Mouse (Mus musculus) hindlimb bud, embryonic 11.5 days (tissue): ENCODE data around the gene Fgd3.

Experiments
- DNase-seq: peaks from one replicate; pipeline ENCODE4 v3.0.0-alpha.2; 2012; ENCODE audit warnings: low read depth, low spot score; ENCODE audit errors: extremely low spot score

Gene Fgd3

DNA sequence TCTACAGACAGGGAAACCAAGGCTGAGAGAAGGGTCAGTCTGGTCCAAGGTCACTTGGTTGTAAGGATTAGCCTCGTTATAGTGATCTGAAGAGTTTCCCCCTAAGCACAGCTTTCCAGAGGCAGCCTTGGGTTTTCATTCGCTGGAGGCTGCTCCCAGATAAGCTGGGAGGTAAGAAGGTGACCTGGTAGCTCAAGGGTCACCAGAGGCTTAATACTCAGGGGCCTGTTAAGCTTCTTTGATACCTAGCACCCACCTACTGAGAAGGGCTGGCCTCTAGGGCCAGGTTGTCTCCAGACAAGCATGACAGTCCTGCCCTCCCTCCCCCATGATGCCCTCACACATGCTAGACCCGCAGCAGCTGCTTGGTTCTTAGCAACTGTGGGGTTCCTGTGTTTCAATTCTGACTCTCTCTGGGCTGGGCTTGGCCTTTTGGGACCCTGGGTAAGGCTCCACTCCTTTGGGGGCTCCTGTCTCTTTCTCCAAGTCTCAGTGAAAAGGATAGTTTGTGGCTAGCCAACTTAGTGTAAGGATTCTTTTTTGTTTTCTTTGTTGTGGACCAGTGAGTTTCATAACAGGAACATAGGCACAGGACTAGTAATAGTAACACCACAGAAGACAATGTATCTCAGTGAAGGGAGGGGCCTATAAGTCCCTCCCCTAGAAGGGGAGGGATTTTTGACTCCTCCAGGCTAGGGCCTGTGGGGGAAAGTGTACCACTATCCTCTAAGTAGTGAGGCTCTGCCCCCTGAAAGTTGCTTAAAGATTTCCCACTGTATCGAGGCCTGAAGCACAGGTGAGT, 69.2 kb downstream of the Fgd3 start:
- no peak for DNase-seq

DNA sequence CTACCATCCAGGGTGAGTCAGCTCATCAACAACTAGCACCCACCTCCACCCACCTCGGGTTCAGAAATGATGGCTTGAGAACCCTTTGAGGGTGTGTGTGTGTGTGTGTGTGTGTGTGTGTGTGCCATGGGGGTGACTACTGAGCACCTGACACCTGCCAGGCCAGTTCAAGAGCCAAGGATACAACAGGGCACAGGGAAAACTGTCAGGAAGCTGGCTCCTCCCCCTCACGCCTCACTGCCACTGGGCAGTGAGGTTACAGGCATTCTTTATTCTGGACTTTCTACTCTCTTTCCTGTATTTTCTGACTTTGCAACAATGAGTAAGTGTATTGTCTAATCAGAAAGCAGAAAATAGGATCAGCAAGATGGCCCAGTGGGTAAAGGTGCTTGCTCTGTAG, 70.5 kb downstream of the Fgd3 start:
- no peak for DNase-seq

DNA sequence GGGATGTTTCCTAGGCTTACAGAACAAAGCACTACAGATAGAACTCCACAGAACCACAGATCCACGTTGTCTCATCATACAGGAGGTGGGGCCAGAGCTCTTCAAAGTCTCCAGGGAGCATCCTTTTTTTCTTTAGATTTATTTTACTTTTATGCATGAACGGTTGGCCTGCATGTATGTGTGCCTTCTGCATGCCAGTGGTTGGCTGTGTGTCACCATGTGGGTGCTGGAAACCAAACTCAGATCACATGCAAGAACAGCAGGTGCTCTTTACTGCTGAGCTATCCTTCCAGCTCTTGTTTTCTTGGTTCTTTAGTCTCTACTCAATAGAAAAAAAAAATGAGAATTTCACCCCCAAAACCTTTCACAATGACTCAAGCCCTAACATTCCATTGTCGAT, 71.2 kb downstream of the Fgd3 start:
- no peak for DNase-seq

DNA sequence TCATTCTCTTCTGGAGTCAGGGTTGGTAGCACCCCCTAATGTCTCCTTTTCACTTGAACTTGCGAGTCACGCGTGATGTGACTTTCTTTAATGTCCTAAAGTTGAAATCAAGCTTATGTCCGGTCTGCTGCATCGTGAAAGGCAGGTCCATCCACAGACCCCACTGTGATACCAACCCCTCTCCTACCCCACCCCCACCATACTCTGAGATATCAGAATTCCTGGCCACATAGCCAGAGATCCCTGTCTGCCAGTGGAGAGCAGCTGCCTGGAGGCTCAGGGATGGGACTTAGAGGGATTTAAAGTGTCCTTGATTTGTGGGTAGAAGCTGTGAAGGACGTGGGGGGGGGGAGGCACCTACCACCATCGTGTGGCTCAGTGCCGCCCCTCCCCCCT, 71.6 kb downstream of the Fgd3 start, which contains the start of gene Susd3:
Gene Susd3, minus strand, starts transcription at position 240 of the 396 bp plus-strand sequence.
- no peak for DNase-seq

GRCm38 (mm10) chr13:49247740-49248466, 72.2 kb downstream of the Fgd3 start:
- no peak for DNase-seq

- no peak for DNase-seq
These were observed 72.8 kb downstream of the Fgd3 start for GRCm38 (mm10) chr13:49247232-49247739.

GRCm38 (mm10) chr13:49246626-49247025, 73.5 kb downstream of the Fgd3 start:
- no peak for DNase-seq

DNA sequence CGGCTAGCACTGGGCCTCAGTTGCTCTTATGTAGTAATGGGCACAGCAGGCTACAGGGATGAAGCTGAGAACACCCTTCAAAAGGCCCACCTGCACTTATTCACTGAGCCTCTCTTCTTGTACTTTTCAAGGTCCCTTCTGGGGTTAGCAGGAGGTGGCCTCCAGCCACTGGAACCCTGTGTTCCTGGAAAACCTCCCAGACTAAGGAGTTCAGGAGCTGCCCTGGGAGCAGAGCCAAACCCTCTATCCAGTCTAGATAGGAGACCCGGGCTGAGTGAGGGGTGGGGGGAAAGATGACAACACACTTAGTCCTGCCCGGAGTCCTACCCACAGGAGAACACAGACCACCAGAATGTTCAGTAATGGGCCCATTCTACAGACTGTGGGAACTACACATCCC, 74.1 kb downstream of the Fgd3 start:
- DNase-seq, result no peak

DNA sequence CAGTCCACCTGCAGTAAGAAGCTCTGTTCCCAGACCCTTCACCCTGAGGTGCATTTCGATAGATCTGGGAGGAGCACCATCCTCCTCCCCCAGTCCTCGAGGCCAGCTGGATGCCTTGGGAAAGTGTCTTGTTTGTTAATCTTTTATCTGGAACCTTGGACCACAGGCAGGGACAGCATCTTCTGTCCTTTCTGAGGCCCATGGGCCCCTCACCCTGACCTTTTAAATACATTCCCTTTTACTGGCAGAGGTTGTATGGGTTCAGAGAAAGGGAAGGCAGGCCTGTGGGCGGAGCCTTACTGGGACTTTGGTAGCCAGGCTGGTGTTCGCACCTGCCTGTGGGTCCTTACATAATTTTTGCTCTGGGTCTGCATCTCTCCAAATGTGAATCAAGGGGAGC, 74.9 kb downstream of the Fgd3 start:
- DNase-seq, result no peak

GRCm38 (mm10) chr13:49243492-49243891, 76.6 kb downstream of the Fgd3 start:
- no peak for DNase-seq

GRCm38 (mm10) chr13:49242321-49243065, 77.6 kb downstream of the Fgd3 start:
- no peak for DNase-seq

DNA sequence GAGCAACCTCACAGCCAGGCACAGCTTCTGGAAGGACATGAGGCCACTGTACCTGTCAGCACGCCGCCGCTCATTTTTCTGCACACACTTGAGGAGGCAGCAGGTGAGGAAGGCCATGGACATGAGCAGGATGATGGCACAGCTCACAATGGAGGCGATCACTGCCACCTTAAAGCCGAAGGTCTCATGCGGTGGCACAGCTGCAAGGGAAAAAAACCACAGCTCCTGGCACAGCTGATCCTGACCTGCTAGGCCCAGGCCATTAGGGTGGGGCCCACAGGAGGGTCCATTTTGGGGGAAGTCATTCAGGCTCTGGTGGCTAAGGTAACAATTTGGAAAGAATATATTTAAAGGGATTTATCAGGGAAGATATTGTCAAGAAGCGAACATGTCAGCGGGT, 81.4 kb downstream of the Fgd3 start:
- no peak for DNase-seq

DNA sequence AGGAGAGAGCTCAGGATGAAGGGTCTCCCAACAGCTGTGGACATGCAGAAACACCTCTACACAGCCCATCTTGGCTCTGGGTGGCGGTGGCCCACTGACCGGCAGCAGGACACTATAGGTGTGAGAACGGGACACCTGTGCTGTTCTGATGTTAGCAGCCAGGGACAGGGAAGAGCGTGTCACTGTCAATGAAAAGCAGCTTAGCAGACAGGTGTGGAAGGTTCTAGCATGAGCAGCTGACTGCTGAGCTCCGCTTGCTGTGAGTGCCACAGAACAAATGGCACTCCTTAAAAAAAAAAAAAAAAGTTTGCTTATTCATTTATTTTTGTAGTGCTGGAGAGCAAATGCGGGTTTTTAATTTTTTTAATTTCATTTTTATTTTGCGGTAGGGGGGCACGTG, 82.5 kb downstream of the Fgd3 start:
- no peak for DNase-seq

- no peak for DNase-seq
These were observed 85.4 kb downstream of the Fgd3 start for GRCm38 (mm10) chr13:49234711-49235110.

DNA sequence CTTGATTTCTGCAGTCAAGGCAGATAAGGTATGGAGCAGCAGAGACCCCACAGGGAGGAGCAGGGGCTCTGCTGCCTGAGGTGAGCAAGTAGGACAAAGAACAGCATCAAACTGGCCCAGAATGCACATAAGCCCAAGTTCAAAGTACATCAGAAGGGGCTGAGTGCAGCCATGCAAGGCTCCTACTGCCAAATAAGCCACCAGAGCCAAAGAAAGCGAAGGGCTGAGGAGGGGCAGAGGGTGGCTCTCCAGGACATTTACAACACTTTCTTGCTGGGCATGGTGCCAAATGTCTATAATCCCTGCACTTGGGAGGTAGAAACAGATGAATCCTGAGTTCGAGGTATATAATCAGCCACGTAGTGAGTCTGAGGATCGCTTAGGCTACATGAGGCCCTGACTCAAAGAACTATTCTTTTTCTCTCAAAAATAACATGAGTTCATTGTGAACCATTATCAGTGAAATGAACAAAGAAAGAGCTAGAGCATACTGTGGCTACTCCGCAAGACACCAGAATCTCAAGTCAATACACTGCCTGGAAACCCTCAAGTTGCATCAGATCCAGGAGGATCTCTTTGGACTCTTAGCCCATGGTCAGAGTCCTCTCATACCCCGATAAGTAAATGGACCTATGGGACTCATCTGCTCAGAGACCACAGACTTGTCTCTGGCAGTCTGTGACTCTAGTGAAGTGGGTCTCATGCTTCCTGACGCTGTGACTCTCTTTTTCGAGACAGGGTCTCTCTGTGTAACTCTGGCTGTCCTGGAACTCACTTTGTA, 86.1 kb downstream of the Fgd3 start:
- DNase-seq, result no peak

GRCm38 (mm10) chr13:49225633-49226032, 94.5 kb downstream of the Fgd3 start:
- no peak for DNase-seq

GRCm38 (mm10) chr13:49225159-49225558, 95.0 kb downstream of the Fgd3 start:
- no peak for DNase-seq

DNA sequence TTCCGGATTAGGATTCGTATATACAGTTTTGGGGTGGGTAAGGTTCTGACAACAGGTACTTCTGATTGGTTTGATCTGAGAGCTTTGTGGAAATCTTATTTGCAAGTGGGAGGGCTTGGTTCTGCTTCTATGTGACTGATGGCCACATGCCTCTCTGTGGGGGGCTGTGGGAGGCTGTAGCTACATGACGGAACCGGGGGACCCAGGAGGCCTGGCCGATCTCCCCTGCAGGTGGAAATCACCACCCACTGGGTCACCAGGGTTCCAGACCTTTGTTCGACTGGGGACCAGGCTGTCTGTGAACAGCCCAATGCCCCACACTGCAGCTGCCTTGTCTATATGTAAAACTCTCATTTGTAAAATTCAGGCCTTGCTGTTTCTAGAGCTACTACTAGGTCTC, 95.4 kb downstream of the Fgd3 start:
- no peak for DNase-seq

DNA sequence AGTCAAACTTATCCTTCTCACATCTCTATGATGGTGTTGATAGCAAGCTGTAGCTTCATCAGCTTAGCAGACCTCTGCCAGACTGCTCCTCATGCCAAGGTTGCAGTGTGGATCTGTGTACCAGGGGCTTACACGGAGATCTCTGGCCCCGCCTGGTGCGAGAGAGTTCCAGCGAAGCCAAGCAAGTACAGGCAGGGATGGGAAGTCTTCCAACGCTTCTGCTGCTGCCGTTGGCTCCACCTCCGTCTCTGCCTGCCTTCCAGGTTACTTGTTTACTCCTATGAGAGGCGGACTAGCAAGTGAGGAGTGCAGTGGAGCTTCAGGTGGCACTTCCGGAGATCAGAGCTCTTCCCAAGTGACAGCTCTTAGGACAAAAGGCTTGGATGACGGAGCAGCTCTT, 95.8 kb downstream of the Fgd3 start:
- no peak for DNase-seq

DNA sequence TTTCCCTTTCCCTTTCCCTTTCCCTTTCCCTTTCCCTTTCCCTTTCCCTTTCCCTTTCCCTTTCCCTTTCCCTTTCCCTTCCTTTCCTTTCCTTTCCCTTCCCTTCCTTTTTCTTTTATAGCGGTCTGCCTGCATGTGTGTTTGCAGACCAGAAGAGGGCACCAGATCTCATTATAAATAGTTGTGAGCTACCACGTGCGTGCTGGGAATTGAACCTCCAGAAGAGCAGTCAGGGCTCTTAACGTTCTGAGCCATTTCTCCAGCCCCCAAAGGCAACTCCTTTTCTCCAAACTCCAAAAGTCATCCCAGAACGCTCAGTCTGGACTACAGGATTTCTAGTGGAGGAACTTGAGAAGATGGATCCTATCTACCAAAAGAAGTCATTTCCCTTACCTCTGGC, 99.2 kb downstream of the Fgd3 start:
- no peak for DNase-seq

- no peak for DNase-seq
These were observed 100.7 kb downstream of the Fgd3 start for GRCm38 (mm10) chr13:49219367-49219766.
